In the genomic region with DNA sequence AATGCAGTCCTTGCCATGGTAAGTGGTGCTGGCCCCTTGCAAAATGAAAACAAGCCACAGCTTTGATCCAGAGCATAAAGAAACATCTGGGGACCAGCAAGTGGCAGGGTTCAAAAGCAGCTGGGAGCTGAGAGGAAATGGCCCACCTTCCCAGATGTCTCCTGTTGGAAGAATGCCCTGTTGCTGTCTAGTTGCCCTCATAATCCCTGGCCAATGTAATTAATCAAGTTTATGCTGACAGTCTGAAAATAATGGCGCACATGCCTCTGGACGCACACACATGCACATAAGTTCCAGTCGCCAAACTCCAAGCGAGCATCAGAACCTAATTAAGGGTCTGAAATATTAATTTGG, we compare ENCODE assay signal across 15 mouse cellular contexts.
DNase-seq lines count a peak whose midpoint lies in the region; ATAC-seq and TF ChIP-seq lines count a peak whose summit lies in the region.
"Had no signal": no experiment of that assay in that cellular context is flagged by ENCODE, and none has a peak within 500 bp of the region (broad histone marks: within the 10 kb centered on the region; RNA-seq: fewer than 3 reads in every experiment).

No protein-coding gene starts in this region.

- intact Hi-C loops in heart, postnatal 14 days (cut with DNase I), result no loop called here

- WGBS in kidney, embryonic 15.5 days, result 26% methylated on average over 4 of the region's 4 CpGs
- WGBS in limb, embryonic 14.5 days, result 19% methylated on average over 4 of the region's 4 CpGs
- WGBS in forebrain, postnatal 0 days, result 63% methylated on average over 4 of the region's 4 CpGs

- no peak for TF ChIP-seq CTCF in forebrain, postnatal 0 days (IDR thresholded peaks at IDR 0.05; ENCODE audit: low read depth)
- TF ChIP-seq CTCF in layer of hippocampus, adult 2 months (conservative IDR thresholded peaks at IDR 0.05), result no peak

- no peak for TF ChIP-seq POLR2A in limb, embryonic 14.5 days (IDR thresholded peaks at IDR 0.05; ENCODE audit: borderline replicate concordance, extremely low read depth, insufficient read depth, insufficient read length)

- H3K36me3 ChIP-seq in kidney, embryonic 15.5 days, result no peaks in the 10 kb centered on the region
- no peaks in the 10 kb centered on the region for H3K36me3 ChIP-seq in limb, embryonic 14.5 days (ENCODE audit: control insufficient read depth, insufficient read depth, low read length)
- H3K36me3 ChIP-seq in forebrain, postnatal 0 days (ENCODE audit: insufficient read depth), result no peaks in the 10 kb centered on the region
- H3K36me3 ChIP-seq: heart, embryonic 12.5 days; hindbrain, embryonic 10.5 days; midbrain, embryonic 12.5 days had no signal

- 0 out of 2 replicates have a peak, but pooled peaks cover under 1% of the 10 kb centered on the region for H3K27me3 ChIP-seq in kidney, embryonic 15.5 days
- H3K27me3 ChIP-seq in limb, embryonic 14.5 days (ENCODE audit: control insufficient read depth, insufficient read depth, low read length), result no peaks in the 10 kb centered on the region
- no peaks in the 10 kb centered on the region for H3K27me3 ChIP-seq in forebrain, postnatal 0 days (ENCODE audit: insufficient read depth, low read length)
- H3K27me3 ChIP-seq: heart, embryonic 12.5 days; midbrain, embryonic 12.5 days had no signal

- peaks cover 13% of the 10 kb centered on the region for H3K4me1 ChIP-seq in kidney, embryonic 15.5 days
- H3K4me1 ChIP-seq in limb, embryonic 14.5 days (ENCODE audit: control insufficient read depth, insufficient read depth, low read length), result peaks cover 21% of the 10 kb centered on the region
- no peaks in the 10 kb centered on the region for H3K4me1 ChIP-seq in forebrain, postnatal 0 days (ENCODE audit: insufficient read depth)
- H3K4me1 ChIP-seq: heart, embryonic 12.5 days; hindbrain, embryonic 10.5 days; midbrain, embryonic 12.5 days had no signal

- peak overlapping the region; percentile 46 for H3K4me2 ChIP-seq in kidney, embryonic 15.5 days
- peak overlapping the region; percentile 48 for H3K4me2 ChIP-seq in limb, embryonic 14.5 days (replicated peaks; ENCODE audit: low read depth, low read length, severe bottlenecking)
- H3K4me2 ChIP-seq in forebrain, postnatal 0 days (ENCODE audit: low read depth), result no peak overlapping the region
- H3K4me2 ChIP-seq: heart, embryonic 12.5 days; midbrain, embryonic 12.5 days had no signal

- peak; percentile 31; the same call in 1 of the 2 replicates for ATAC-seq in kidney, embryonic 15.5 days (replicated peaks; ENCODE audit: low FRiP score)
- peak; percentile 46 for ATAC-seq in limb, embryonic 14.5 days (ENCODE audit: low FRiP score, low read depth)
- no peak for ATAC-seq in forebrain, postnatal 0 days
- no peak for ATAC-seq in granulocyte monocyte progenitor cell, adult 5-6 weeks (replicated peaks; ENCODE audit: poor library complexity, severe bottlenecking)

- H3K4me3 ChIP-seq in kidney, embryonic 15.5 days (replicated peaks), result no peak overlapping the region
- H3K4me3 ChIP-seq in limb, embryonic 14.5 days (replicated peaks; ENCODE audit: low read length), result no peak overlapping the region
- no peak overlapping the region for H3K4me3 ChIP-seq in forebrain, postnatal 0 days (ENCODE audit: low read depth, low read length)
- H3K4me3 ChIP-seq in layer of hippocampus, adult 2 months, result no peak overlapping the region
- H3K4me3 ChIP-seq: heart, embryonic 12.5 days; hindbrain, embryonic 10.5 days; midbrain, embryonic 12.5 days had no signal

- H3K9ac ChIP-seq in kidney, embryonic 15.5 days, result no peak overlapping the region
- H3K9ac ChIP-seq in limb, embryonic 14.5 days (ENCODE audit: low read depth, low read length, severe bottlenecking), result no peak overlapping the region
- H3K9ac ChIP-seq in forebrain, postnatal 0 days, result no peak overlapping the region
- H3K9ac ChIP-seq: heart, embryonic 12.5 days; midbrain, embryonic 12.5 days had no signal

- H3K9me3 ChIP-seq in kidney, embryonic 15.5 days (replicated peaks), result no peaks in the 10 kb centered on the region
- H3K9me3 ChIP-seq in limb, embryonic 14.5 days (ENCODE audit: control insufficient read depth, low read length), result no peaks in the 10 kb centered on the region
- no peaks in the 10 kb centered on the region for H3K9me3 ChIP-seq in forebrain, postnatal 0 days (ENCODE audit: low read length)
- H3K9me3 ChIP-seq: heart, embryonic 12.5 days; hindbrain, embryonic 10.5 days; midbrain, embryonic 12.5 days had no signal

- DNase-seq in heart, adult 11 months, result peak; percentile 75
- DNase-seq in heart, postnatal 14 days, result no peak
- peak; percentile 66 for DNase-seq in embryo, embryonic 11 days
- DNase-seq in limb, embryonic 14.5 days (ENCODE audit: low spot score), result peak; percentile 67
- no peak for DNase-seq in forebrain, postnatal 0 days
- no peak for DNase-seq in layer of hippocampus, adult 2 months (ENCODE audit: low spot score in 2 of 2)
- DNase-seq: adrenal gland, adult 2 months; cerebellum, postnatal 36 days; layer of hippocampus, adult 9-11 months; thymus, adult 18-20 months had no signal

- H3K27ac ChIP-seq in kidney, embryonic 15.5 days, result 0 out of 2 replicates have a peak overlapping the region, but pooled peaks have one; percentile 5
- no peak overlapping the region for H3K27ac ChIP-seq in limb, embryonic 14.5 days (replicated peaks; ENCODE audit: low read depth, low read length)
- H3K27ac ChIP-seq in forebrain, postnatal 0 days (ENCODE audit: low read depth, low read length), result no peak overlapping the region
- H3K27ac ChIP-seq in layer of hippocampus, adult 2 months, result no peak overlapping the region
- H3K27ac ChIP-seq: hindbrain, embryonic 10.5 days; midbrain, embryonic 12.5 days had no signal

Comparison
In these comparisons a context has a peak if more than half of its experiments do, and no peak if none do; other contexts are left out.
1. DNase-seq: peak in heart, adult 11 months (single experiment), embryo, embryonic 11 days (single experiment) and limb, embryonic 14.5 days (single experiment); none in heart, postnatal 14 days (0 of 2), forebrain, postnatal 0 days (single experiment) and layer of hippocampus, adult 2 months (0 of 2).
2. ATAC-seq: peak in kidney, embryonic 15.5 days (single experiment) and limb, embryonic 14.5 days (single experiment); none in forebrain, postnatal 0 days (single experiment) and granulocyte monocyte progenitor cell, adult 5-6 weeks (single experiment).